Mouse (Mus musculus): ENCODE results near the gene Ctsw. TPM values are rescaled to one million over a fixed set of nuclear protein-coding genes. Genes with fewer than 3 reads are reported as not detected.

Gene Ctsw
- polyA plus RNA-seq, 1 experiment from 2014 or later: 1.3 TPM

- peak within 1 kb of the TSS; percentile 81 for H3K9ac ChIP-seq
- H3K36me3 ChIP-seq: peaks cover 30% of the 10 kb centered on the region
- H3K4me3 ChIP-seq: peak within 1 kb of the TSS; percentile 67
- peak within 1 kb of the TSS; percentile 37; the same call in 1 of the 2 replicates for H3K27ac ChIP-seq (ENCODE audit: poor library complexity, severe bottlenecking)
- peaks cover 45% of the 10 kb centered on the region for H3K4me1 ChIP-seq (replicated peaks)
- H3K4me2 ChIP-seq: peak within 1 kb of the TSS; percentile 84
- no peaks in the 10 kb centered on the region for H3K9me3 ChIP-seq (replicated peaks)
- no peaks in the 10 kb centered on the region for H3K27me3 ChIP-seq (replicated peaks)
- ATAC-seq (ENCODE audit: insufficient number of reproducible peaks, low FRiP score): peak; percentile 63
- under 1% methylated on average over 32 of the region's 32 CpGs for WGBS
These were observed 7.8 kb downstream of the Ctsw start, which contains the start of gene Fibp for GRCm38 (mm10) chr19:5460465-5460911. Fibp (plus strand) TSS chr19:5460615.

- no peaks in the 10 kb centered on the region for H3K9me3 ChIP-seq (replicated peaks)
- no peak overlapping the region for H3K27ac ChIP-seq (ENCODE audit: poor library complexity, severe bottlenecking)
- peak overlapping the region; percentile 81 for H3K9ac ChIP-seq
- WGBS: 25% methylated on average over 3 of the region's 3 CpGs
- peaks cover 51% of the 10 kb centered on the region for H3K4me1 ChIP-seq (replicated peaks)
- peak overlapping the region; percentile 67 for H3K4me3 ChIP-seq
- ATAC-seq (ENCODE audit: insufficient number of reproducible peaks, low FRiP score): no peak
- peak overlapping the region; percentile 84 for H3K4me2 ChIP-seq
- peaks cover 24% of the 10 kb centered on the region for H3K36me3 ChIP-seq
- no peaks in the 10 kb centered on the region for H3K27me3 ChIP-seq (replicated peaks)
These were observed 8.4 kb downstream of the Ctsw start for GRCm38 (mm10) chr19:5459896-5460295.

GRCm38 (mm10) chr19:5459019-5459418 lies 9.3 kb downstream of the Ctsw start:
- H3K9me3 ChIP-seq (replicated peaks): no peaks in the 10 kb centered on the region
- H3K36me3 ChIP-seq: peaks cover 25% of the 10 kb centered on the region
- no peaks in the 10 kb centered on the region for H3K27me3 ChIP-seq (replicated peaks)
- H3K9ac ChIP-seq: no peak overlapping the region
- no peak for ATAC-seq (ENCODE audit: insufficient number of reproducible peaks, low FRiP score)
- no peak overlapping the region for H3K4me3 ChIP-seq
- no peak overlapping the region for H3K27ac ChIP-seq (ENCODE audit: poor library complexity, severe bottlenecking)
- no peak overlapping the region for H3K4me2 ChIP-seq
- 58% methylated on average over 7 of the region's 7 CpGs for WGBS
- peaks cover 49% of the 10 kb centered on the region for H3K4me1 ChIP-seq (replicated peaks)

- WGBS: 17% methylated on average over 14 of the region's 14 CpGs
- peak within 1 kb of the TSS; percentile 89 for H3K4me3 ChIP-seq
- H3K36me3 ChIP-seq: peaks cover 20% of the 10 kb centered on the region
- peak within 1 kb of the TSS; percentile 91 for H3K27ac ChIP-seq (ENCODE audit: poor library complexity, severe bottlenecking)
- H3K4me2 ChIP-seq: peak within 1 kb of the TSS; percentile 98
- peak within 1 kb of the TSS; percentile 94 for H3K9ac ChIP-seq
- H3K27me3 ChIP-seq (replicated peaks): no peaks in the 10 kb centered on the region
- ATAC-seq (ENCODE audit: insufficient number of reproducible peaks, low FRiP score): no peak
- peaks cover 44% of the 10 kb centered on the region for H3K4me1 ChIP-seq (replicated peaks)
- H3K9me3 ChIP-seq (replicated peaks): no peaks in the 10 kb centered on the region
These were observed 10.4 kb downstream of the Ctsw start, which contains the start of gene Ccdc85b for GRCm38 (mm10) chr19:5457746-5458442. Ccdc85b (minus strand) TSS chr19:5457894.

- under 1% methylated on average over 70 of the region's 70 CpGs for WGBS
- Histone ChIP-seq H3K27me3 (replicated peaks) (no peaks in the 10 kb centered on the region), H3K4me3 (peak overlapping the region; percentile 89), H3K4me1 (replicated peaks) (peaks cover 44% of the 10 kb centered on the region), H3K27ac (ENCODE audit: poor library complexity, severe bottlenecking) (peak overlapping the region; percentile 91), H3K36me3 (peaks cover 14% of the 10 kb centered on the region), H3K9ac (peak overlapping the region; percentile 94), H3K9me3 (replicated peaks) (no peaks in the 10 kb centered on the region), H3K4me2 (peak overlapping the region; percentile 98)
- peak; percentile 91 for ATAC-seq (ENCODE audit: insufficient number of reproducible peaks, low FRiP score)
These were observed 11.2 kb downstream of the Ctsw start for GRCm38 (mm10) chr19:5456922-5457745.

GRCm38 (mm10) chr19:5456241-5456921 lies 11.9 kb downstream of the Ctsw start:
- WGBS: 3% methylated on average over 26 of the region's 26 CpGs
- Histone ChIP-seq H3K4me2 (peak overlapping the region; percentile 98), H3K4me1 (replicated peaks) (peaks cover 41% of the 10 kb centered on the region), H3K9me3 (replicated peaks) (no peaks in the 10 kb centered on the region), H3K9ac (peak overlapping the region; percentile 94), H3K36me3 (peaks cover 12% of the 10 kb centered on the region), H3K27me3 (replicated peaks) (0 out of 2 replicates have a peak, but pooled peaks cover 2% of the 10 kb centered on the region), H3K4me3 (peak overlapping the region; percentile 89), H3K27ac (ENCODE audit: poor library complexity, severe bottlenecking) (peak overlapping the region; percentile 91)
- peak; percentile 9; the same call in 1 of the 2 replicates for ATAC-seq (ENCODE audit: insufficient number of reproducible peaks, low FRiP score)

GRCm38 (mm10) chr19:5455568-5455967 lies 12.7 kb downstream of the Ctsw start:
- Histone ChIP-seq H3K9ac (peak overlapping the region; percentile 94), H3K27me3 (replicated peaks) (peaks cover 10% of the 10 kb centered on the region; the same call in 1 of the 2 replicates), H3K9me3 (replicated peaks) (no peaks in the 10 kb centered on the region), H3K27ac (ENCODE audit: poor library complexity, severe bottlenecking) (peak overlapping the region; percentile 91), H3K4me2 (peak overlapping the region; percentile 98), H3K4me1 (replicated peaks) (peaks cover 35% of the 10 kb centered on the region), H3K36me3 (peaks cover 11% of the 10 kb centered on the region), H3K4me3 (peak overlapping the region; percentile 89)
- no peak for ATAC-seq (ENCODE audit: insufficient number of reproducible peaks, low FRiP score)
- WGBS: 49% methylated on average over 8 of the region's 8 CpGs

- H3K27me3 ChIP-seq (replicated peaks): peaks cover 15% of the 10 kb centered on the region
- peak overlapping the region; percentile 98 for H3K4me2 ChIP-seq
- H3K4me1 ChIP-seq (replicated peaks): peaks cover 37% of the 10 kb centered on the region
- WGBS: 72% methylated on average over 12 of the region's 12 CpGs
- H3K9ac ChIP-seq: peak overlapping the region; percentile 94
- H3K9me3 ChIP-seq (replicated peaks): no peaks in the 10 kb centered on the region
- no peak overlapping the region for H3K27ac ChIP-seq (ENCODE audit: poor library complexity, severe bottlenecking)
- no peak for ATAC-seq (ENCODE audit: insufficient number of reproducible peaks, low FRiP score)
- peaks cover 11% of the 10 kb centered on the region for H3K36me3 ChIP-seq
- peak overlapping the region; percentile 89 for H3K4me3 ChIP-seq
These were observed 13.3 kb downstream of the Ctsw start for GRCm38 (mm10) chr19:5455037-5455436.

GRCm38 (mm10) chr19:5451766-5452165 lies 16.5 kb downstream of the Ctsw start:
- no peaks in the 10 kb centered on the region for H3K9me3 ChIP-seq (replicated peaks)
- 74% methylated on average over 6 of the region's 6 CpGs for WGBS
- H3K36me3 ChIP-seq: peaks cover 11% of the 10 kb centered on the region
- peaks cover 41% of the 10 kb centered on the region for H3K27me3 ChIP-seq (replicated peaks)
- no peak overlapping the region for H3K4me2 ChIP-seq
- peaks cover 43% of the 10 kb centered on the region for H3K4me1 ChIP-seq (replicated peaks)
- no peak overlapping the region for H3K4me3 ChIP-seq
- ATAC-seq (ENCODE audit: insufficient number of reproducible peaks, low FRiP score): no peak
- no peak overlapping the region for H3K9ac ChIP-seq
- no peak overlapping the region for H3K27ac ChIP-seq (ENCODE audit: poor library complexity, severe bottlenecking)

- no peak overlapping the region for H3K4me2 ChIP-seq
- ATAC-seq (ENCODE audit: insufficient number of reproducible peaks, low FRiP score): no peak
- peaks cover 22% of the 10 kb centered on the region for H3K4me1 ChIP-seq (replicated peaks)
- no peak overlapping the region for H3K9ac ChIP-seq
- H3K27ac ChIP-seq (ENCODE audit: poor library complexity, severe bottlenecking): no peak overlapping the region
- WGBS: 78% methylated on average over 3 of the region's 3 CpGs
- H3K9me3 ChIP-seq (replicated peaks): no peaks in the 10 kb centered on the region
- peaks cover 62% of the 10 kb centered on the region for H3K27me3 ChIP-seq (replicated peaks)
- H3K4me3 ChIP-seq: no peak overlapping the region
- H3K36me3 ChIP-seq: peaks cover 9% of the 10 kb centered on the region
These were observed 18.6 kb downstream of the Ctsw start for GRCm38 (mm10) chr19:5449673-5450072.
